Comparison of ENCODE assay signal across 23 mouse cellular contexts in genomic region chr5:8850851-8851250, GRCm38 (mm10).
"Had no signal": no experiment of that assay in that cellular context is flagged by ENCODE, and none has a peak within 500 bp of the region (broad histone marks: within the 10 kb centered on the region; RNA-seq: fewer than 3 reads in every experiment).

No protein-coding gene starts in this region.

- H3K27me3 ChIP-seq: lung, embryonic 15.5 days; megakaryocyte, embryonic 14.5 days; midbrain, embryonic 12.5 days; neural tube, embryonic 13.5 days; neural tube, embryonic 15.5 days; stomach, embryonic 15.5 days had no signal

- DNase-seq: liver, postnatal 0 days; lung, adult 2 months; lung, postnatal 14 days; lung, postnatal 36 days; midbrain, embryonic 14.5 days; retina, postnatal 1 day; right cerebral cortex, adult 18-20 months; right cerebral cortex, postnatal 25 days; right cerebral cortex, postnatal 4 days; thymus, adult 2 months; thymus, postnatal 25 days; thymus, postnatal 4 days had no signal

- H3K36me3 ChIP-seq: lung, embryonic 15.5 days; midbrain, embryonic 12.5 days; neural tube, embryonic 13.5 days; neural tube, embryonic 15.5 days; stomach, embryonic 15.5 days had no signal

- H3K4me3 ChIP-seq: lung, embryonic 15.5 days; megakaryocyte, embryonic 14.5 days; midbrain, embryonic 12.5 days; myocyte; neural tube, embryonic 13.5 days; neural tube, embryonic 15.5 days; stomach, embryonic 15.5 days had no signal

- H3K4me2 ChIP-seq: lung, embryonic 15.5 days; midbrain, embryonic 12.5 days; neural tube, embryonic 13.5 days; neural tube, embryonic 15.5 days; stomach, embryonic 15.5 days had no signal

- ATAC-seq: liver, postnatal 0 days; lung, postnatal 0 days; midbrain, embryonic 16.5 days had no signal

- H3K9me3 ChIP-seq: lung, embryonic 15.5 days; megakaryocyte, embryonic 14.5 days; midbrain, embryonic 12.5 days; neural tube, embryonic 13.5 days; neural tube, embryonic 15.5 days; stomach, embryonic 15.5 days had no signal

- H3K27ac ChIP-seq: lung, embryonic 15.5 days; macrophage; midbrain, embryonic 12.5 days; neural tube, embryonic 13.5 days; neural tube, embryonic 15.5 days; stomach, embryonic 15.5 days; stomach, postnatal 0 days had no signal

- H3K4me1 ChIP-seq: lung, embryonic 15.5 days; midbrain, embryonic 12.5 days; neural tube, embryonic 13.5 days; neural tube, embryonic 15.5 days; stomach, embryonic 15.5 days had no signal

- H3K9ac ChIP-seq: liver, postnatal 0 days; lung, embryonic 15.5 days; midbrain, embryonic 12.5 days; neural tube, embryonic 13.5 days; neural tube, embryonic 15.5 days; stomach, embryonic 15.5 days had no signal
